Mouse (Mus musculus) heart, embryonic 14.5 days (tissue): ENCODE results near the gene Wars2. TPM values are rescaled to one million over a fixed set of nuclear protein-coding genes. Genes with fewer than 3 reads are reported as not detected.

Source experiments
- ATAC-seq: fragments of 200-750 bp; cut with Nextera tagmentation; 2 replicates; pipeline ENCODE4 v1.8.0; 2017; ENCODE audit warnings: low read depth, moderate TSS enrichment; ENCODE audit not compliant: insufficient number of reproducible peaks, insufficient read depth, low FRiP score
- H3K27ac ChIP-seq, 2 experiments: fragments of 200-500 bp in 1 of 2; fragments of 300-500 bp in 1 of 2; sonication (generic) in 1 of 2; replicated peaks in 1 of 2; 2 replicates each; pipeline ENCODE4 v1.5.1; 2012 to 2014; ENCODE audit warnings: low read depth in 2 of 2, low read length in 2 of 2, control low read depth in 1 of 2, mild to moderate bottlenecking in 1 of 2, mixed read lengths in 1 of 2; ENCODE audit not compliant: control insufficient read depth in 1 of 2, insufficient read depth in 1 of 2
- H3K27me3 ChIP-seq: fragments of 300-500 bp; sonication (generic); 2 replicates; pipeline ENCODE4 v1.6.1; 2014; ENCODE audit warnings: mild to moderate bottlenecking, low read length, control low read depth; ENCODE audit not compliant: control insufficient read depth, insufficient read depth
- H3K36me3 ChIP-seq: fragments of 300-500 bp; sonication (generic); 2 replicates; pipeline ENCODE4 v1.6.1; 2014; ENCODE audit warnings: mild to moderate bottlenecking, control low read depth, low read length, mixed read lengths; ENCODE audit not compliant: control insufficient read depth, insufficient read depth
- H3K4me1 ChIP-seq, 2 experiments: fragments of 200-500 bp in 1 of 2; fragments of 300-500 bp in 1 of 2; sonication (generic) in 1 of 2; 2 replicates each; pipeline ENCODE4 v1.6.1; 2012 to 2014; ENCODE audit warnings: low read length in 2 of 2, control low read depth in 1 of 2, mixed read lengths in 1 of 2; ENCODE audit not compliant: control insufficient read depth in 2 of 2, insufficient read depth in 2 of 2
- H3K4me2 ChIP-seq: fragments of 300-500 bp; sonication (generic); 2 replicates; pipeline ENCODE4 v1.6.1; 2014; ENCODE audit warnings: mild to moderate bottlenecking, low read length
- H3K4me3 ChIP-seq, 2 experiments: fragments of 200-500 bp in 1 of 2; fragments of 300-500 bp in 1 of 2; sonication (generic) in 1 of 2; 2 replicates each; pipeline ENCODE4 v1.5.1; 2012 to 2014; ENCODE audit warnings: low read length in 2 of 2, mild to moderate bottlenecking in 2 of 2, control low read depth in 1 of 2, low read depth in 1 of 2, moderate library complexity in 1 of 2; ENCODE audit not compliant: control insufficient read depth in 1 of 2, insufficient read depth in 1 of 2
- H3K9ac ChIP-seq: fragments of 300-500 bp; sonication (generic); 2 replicates; pipeline ENCODE4 v1.6.1; 2014; ENCODE audit warnings: mild to moderate bottlenecking, low read length
- H3K9me3 ChIP-seq: fragments of 300-500 bp; sonication (generic); 2 replicates; pipeline ENCODE4 v1.6.1; 2016; ENCODE audit warnings: low read length, control low read depth; ENCODE audit not compliant: control insufficient read depth
- WGBS: fragments of 180-500 bp; shearing (Covaris S2); extraction: QIAGEN DNeasy Blood & Tissue Kit; methylation state at CpG from one replicate; pipeline ENCODE4 v1.1.7; 2014; 5-methylcytosine and 5-hydroxymethylcytosine counted together
- polyA plus RNA-seq: library from polyadenylated mRNA; unstranded; fragments of >200 nt; fragmentation: Nextera tagmentation; extraction: Ambion mirVana; gene quantifications from 2 replicates; pipeline ENCODE4 v1.2.1, GENCODE M21; 2014

The Wars2 gene
- 8.0 and 10.2 TPM in 2 replicates for polyA plus RNA-seq

DNA sequence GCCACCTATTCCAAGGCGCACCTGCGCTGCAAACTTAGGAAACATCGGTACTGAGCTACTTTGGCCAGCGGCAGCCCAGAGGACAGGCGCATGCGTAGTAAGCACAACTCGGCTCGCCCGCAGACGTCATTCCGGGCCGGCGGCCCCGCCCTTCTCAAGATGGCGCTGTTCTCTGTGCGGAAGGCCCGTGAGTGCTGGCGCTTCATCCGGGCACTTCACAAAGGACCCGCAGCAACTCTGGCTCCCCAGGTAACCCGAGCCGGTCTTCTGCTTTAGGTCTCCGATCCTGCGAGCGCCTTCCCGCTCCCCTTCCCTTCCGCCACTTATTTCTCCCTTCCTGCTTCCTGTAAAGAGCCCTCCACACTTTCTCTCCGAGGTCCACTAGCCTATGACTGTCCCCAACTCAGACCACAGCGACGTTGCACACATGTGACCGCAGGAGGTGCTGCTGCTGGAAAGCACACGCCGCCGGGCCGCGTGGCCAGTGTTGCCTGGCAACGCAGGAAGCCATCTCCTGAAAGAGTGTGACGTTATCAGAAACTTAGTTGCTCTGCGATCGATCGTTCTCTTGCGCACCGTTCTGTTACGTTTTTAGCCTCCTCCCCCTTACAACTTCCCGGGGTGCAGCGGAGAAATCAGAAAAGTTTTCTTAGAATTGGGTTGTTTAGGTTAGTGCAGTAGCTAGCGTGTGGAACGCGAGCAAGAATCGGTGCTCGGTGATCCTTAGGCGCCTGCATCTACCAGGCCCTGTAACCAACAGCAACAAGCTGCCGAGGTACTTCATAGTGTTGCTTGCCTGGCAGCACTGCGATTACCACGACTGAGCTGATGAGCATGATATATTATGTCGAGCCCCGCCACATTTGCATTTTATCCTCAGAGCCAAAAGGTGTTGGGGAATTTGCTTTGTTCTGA is at the start of gene Wars2:
Gene Wars2, plus strand, starts transcription at position 129 of the 915 bp plus-strand sequence.
- Histone ChIP-seq H3K27ac (peak within 1 kb of the TSS; percentile 87 to 98), H3K36me3 (no peaks in the 10 kb centered on the region), H3K4me3 (peak within 1 kb of the TSS; percentile 49 to 82), H3K27me3 (no peaks in the 10 kb centered on the region), H3K9me3 (no peaks in the 10 kb centered on the region), H3K4me1 (peaks cover 0 to 4% of the 10 kb centered on the region in 2 experiments; a peak in 1 of 4 replicates), H3K9ac (peak within 1 kb of the TSS; percentile 72), H3K4me2 (peak within 1 kb of the TSS; percentile 92)
- peak; percentile 99 for ATAC-seq
- under 1% methylated on average over 57 of the region's 57 CpGs for WGBS

DNA sequence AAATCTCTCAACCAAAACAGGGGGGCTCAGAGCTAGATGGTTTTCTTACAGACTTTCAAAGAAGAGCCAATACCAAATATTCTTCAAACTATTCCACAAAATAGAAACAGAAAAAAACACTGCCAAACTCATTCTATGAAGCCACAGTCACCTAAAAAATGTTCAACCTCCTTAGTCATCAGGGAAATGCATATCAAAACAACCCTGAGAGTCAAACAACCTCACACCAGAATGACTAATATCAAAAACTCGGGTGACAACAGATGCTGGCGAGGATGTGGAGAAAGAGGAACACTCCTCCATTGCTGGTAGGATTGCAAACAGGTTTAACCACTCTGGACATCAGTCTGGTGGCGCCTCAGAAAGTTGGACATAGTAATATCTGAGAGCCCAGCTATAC is 44.1 kb upstream of the Wars2 start:
- no peaks in the 10 kb centered on the region for H3K9me3 ChIP-seq
- ATAC-seq, result no peak
- WGBS, result 56% methylated on average over 3 of the region's 3 CpGs

DNA sequence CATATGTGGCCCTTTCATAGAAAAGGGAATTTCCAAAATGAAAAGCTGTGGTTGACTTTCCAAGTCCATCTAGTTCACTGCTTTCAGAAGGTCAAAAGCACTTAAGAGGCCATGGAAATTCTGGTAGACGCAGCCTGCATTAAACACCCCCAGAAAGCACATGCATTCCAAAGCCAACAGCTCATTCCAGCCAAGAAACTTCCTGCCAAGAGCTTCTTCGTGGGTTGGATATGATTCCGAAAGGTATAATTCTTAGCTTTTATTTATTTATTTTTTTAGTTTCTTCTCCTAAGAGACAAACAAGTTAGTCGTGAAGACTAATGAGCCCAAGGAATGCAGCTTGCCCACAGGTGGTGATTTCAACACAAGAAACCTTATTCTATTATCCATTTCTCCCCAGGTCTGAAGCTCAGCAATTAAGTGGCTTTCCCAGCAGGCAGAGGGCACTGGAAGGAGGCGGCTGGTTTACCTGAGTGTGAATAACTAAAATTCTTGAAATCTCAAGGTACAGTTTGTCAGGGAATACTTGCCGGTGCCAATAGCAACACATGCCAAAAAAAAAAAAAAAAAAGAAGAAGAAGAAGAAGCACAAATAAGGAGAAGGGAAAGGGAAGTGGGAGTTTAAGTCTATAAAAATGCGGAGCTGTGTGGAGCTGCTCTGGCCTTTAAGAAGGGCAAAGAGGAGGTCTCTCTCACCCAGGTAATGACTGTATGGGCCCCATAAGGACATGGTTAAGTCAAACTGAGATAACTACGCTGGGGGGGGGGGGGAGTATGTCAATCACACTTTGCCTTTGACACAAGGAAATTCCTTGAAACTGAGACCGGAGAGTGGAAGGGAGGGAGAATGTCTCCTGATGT is 30.3 kb upstream of the Wars2 start:
- WGBS, result 54% methylated on average over 9 of the region's 9 CpGs
- no peak for ATAC-seq
- no peaks in the 10 kb centered on the region for H3K9me3 ChIP-seq
- no peaks in the 10 kb centered on the region for H3K27me3 ChIP-seq
- H3K4me2 ChIP-seq, result no peak overlapping the region
- no peak overlapping the region for H3K27ac ChIP-seq
- H3K36me3 ChIP-seq, result no peaks in the 10 kb centered on the region
- H3K4me3 ChIP-seq, result no peak overlapping the region
- H3K4me1 ChIP-seq, result no peaks in the 10 kb centered on the region
- no peak overlapping the region for H3K9ac ChIP-seq

More for the DNA sequence above, 44.1 kb upstream of the Wars2 start:
- Histone ChIP-seq H3K27me3 (no peaks in the 10 kb centered on the region), H3K4me3 (no peak overlapping the region), H3K36me3 (no peaks in the 10 kb centered on the region), H3K27ac (no peak overlapping the region), H3K4me2 (no peak overlapping the region), H3K9ac (no peak overlapping the region), H3K4me1 (no peaks in the 10 kb centered on the region)

DNA sequence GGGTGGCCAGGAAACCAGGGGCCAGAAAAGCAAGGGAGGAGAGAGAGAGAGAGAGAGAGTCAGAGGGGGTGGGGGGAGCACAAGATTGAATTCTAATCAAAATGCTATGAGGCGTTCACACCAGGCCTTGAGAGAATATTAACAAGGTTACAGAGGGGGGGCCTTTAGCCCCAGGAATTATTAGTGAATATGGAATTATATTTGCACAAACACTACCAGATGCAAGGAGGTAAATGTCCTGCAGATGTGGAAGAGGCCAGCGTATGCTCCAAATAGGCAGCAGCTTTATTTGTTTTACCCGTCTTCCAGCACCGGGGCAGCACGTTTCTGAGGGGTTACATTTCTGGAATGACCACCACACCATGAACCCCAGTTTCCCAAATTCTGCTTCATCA is 29.7 kb upstream of the Wars2 start:
- 78% methylated on average over 5 of the region's 5 CpGs for WGBS

DNA sequence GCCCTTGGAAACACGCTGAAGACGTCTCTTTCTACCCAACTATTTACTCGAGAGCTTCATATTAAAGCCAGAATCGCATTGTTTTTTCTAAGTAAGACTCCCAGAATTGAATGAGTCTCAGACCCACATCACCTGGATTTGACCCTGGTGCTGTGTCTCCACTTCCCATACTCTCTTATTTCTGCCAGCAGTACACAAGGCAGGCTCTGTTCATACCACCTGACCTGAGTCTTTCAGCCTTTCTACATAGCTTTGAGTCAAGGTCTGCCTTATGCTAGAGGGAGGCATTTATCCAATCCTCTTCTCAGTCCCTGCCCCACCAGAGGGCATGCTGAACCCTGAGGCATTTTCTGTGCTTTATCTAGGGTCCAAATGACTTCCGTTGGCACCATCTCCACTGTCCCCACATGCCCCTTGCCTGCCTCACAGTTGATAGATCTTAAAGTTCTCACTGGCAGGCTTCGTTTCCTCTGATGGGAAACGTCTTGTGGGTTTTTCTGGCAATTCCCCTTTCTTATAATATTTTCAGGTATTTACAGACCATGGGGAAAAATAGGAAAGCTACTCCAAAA is 27.5 kb upstream of the Wars2 start:
- Histone ChIP-seq H3K27me3 (no peaks in the 10 kb centered on the region), H3K36me3 (no peaks in the 10 kb centered on the region), H3K4me3 (no peak overlapping the region), H3K4me2 (no peak overlapping the region), H3K9me3 (no peaks in the 10 kb centered on the region), H3K4me1 (no peaks in the 10 kb centered on the region), H3K9ac (no peak overlapping the region), H3K27ac (no peak overlapping the region)
- no peak for ATAC-seq
- WGBS, result 70% methylated on average over 7 of the region's 7 CpGs

More for the DNA sequence above, 29.7 kb upstream of the Wars2 start:
- Histone ChIP-seq H3K4me1 (no peaks in the 10 kb centered on the region), H3K9me3 (no peaks in the 10 kb centered on the region), H3K36me3 (no peaks in the 10 kb centered on the region), H3K4me2 (no peak overlapping the region), H3K9ac (no peak overlapping the region), H3K4me3 (no peak overlapping the region), H3K27ac (no peak overlapping the region), H3K27me3 (no peaks in the 10 kb centered on the region)
- no peak for ATAC-seq

DNA sequence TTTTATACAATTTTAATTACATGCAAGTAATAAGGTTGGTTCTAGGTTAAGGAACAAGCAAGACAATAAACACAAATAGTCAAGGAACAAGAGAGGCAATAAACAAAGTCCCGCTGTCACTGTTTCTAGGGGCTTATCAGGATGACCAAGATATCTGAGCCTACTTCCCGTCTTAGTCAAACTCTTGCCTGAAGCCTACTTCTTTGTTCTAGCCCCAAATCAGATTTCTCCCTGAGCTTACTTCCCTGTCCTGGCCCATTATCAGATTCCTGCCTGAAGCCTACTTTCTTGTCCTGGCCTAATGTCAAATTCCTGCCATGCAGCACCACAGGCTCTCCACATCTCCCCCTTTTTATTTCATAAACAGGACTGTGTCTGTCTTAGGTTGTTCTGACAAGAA is 19.9 kb upstream of the Wars2 start:
- Histone ChIP-seq H3K4me2 (no peak overlapping the region), H3K36me3 (no peaks in the 10 kb centered on the region), H3K9ac (no peak overlapping the region), H3K27ac (no peak overlapping the region), H3K27me3 (no peaks in the 10 kb centered on the region), H3K9me3 (no peaks in the 10 kb centered on the region), H3K4me3 (no peak overlapping the region), H3K4me1 (no peaks in the 10 kb centered on the region)
- no peak for ATAC-seq
- WGBS, result 26% methylated on average over 2 of the region's 2 CpGs

DNA sequence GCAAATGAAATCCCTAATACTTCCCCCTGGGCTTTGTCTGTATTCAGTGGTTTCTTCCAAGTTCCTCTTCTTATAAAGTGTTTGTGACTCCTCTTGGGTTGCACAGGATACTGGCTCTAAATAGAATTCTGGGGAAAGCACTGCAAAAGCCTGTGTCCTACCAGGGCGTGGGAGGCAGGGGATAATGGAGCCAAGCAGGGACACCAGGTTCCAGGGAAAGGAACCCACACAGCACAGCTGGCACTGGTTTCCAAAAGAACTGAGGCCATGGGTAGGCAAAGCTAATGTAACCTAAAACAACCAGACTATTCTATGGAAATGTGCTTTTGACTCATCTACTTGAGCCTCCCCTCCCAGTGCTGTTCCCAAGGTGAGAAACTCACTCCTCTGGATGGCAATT is 10.3 kb upstream of the Wars2 start:
- no peaks in the 10 kb centered on the region for H3K27me3 ChIP-seq
- no peak overlapping the region for H3K27ac ChIP-seq
- no peaks in the 10 kb centered on the region for H3K9me3 ChIP-seq
- WGBS, result 76% methylated on average over 1 of the region's 1 CpGs
- H3K36me3 ChIP-seq, result no peaks in the 10 kb centered on the region
- no peak overlapping the region for H3K4me2 ChIP-seq
- H3K9ac ChIP-seq, result no peak overlapping the region
- no peak for ATAC-seq
- H3K4me3 ChIP-seq, result no peak overlapping the region
- H3K4me1 ChIP-seq, result no peaks in the 10 kb centered on the region
